Comparison of ENCODE assay signal across 15 mouse cellular contexts in the genomic region with DNA sequence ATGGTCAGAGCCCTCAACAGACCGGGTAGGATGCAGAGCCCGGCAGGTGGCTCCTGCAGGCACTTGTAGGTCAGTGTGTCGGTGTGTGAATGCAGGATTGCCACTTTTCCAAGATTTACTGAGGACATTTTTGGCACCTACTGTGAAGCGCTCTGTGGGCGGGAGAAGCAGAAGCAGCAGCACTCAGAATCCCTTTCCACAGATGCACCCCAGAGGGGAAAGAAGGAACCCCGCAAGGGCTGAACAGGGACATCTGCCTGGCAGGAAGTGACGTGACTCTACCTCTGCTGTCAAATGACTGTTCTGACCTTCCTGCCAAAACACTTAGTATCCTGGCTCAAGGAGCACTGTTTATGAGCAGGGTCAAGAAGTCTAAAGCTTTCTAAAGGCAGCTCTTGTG. TPM values are rescaled to one million over a fixed set of nuclear protein-coding genes. Genes with fewer than 3 reads are reported as not detected.
DNase-seq lines count a peak whose midpoint lies in the region; ATAC-seq lines count a peak whose summit lies in the region.
"Had no signal": no experiment of that assay in that cellular context is flagged by ENCODE, and none has a peak within 500 bp of the region (broad histone marks: within the 10 kb centered on the region; RNA-seq: fewer than 3 reads in every experiment).

No protein-coding gene starts in this region.

- no peaks in the 10 kb centered on the region for H3K4me1 ChIP-seq in heart, embryonic 11.5 days (ENCODE audit: control insufficient read depth, insufficient read depth, low read length)
- H3K4me1 ChIP-seq: embryonic facial prominence, embryonic 15.5 days; forebrain, embryonic 13.5 days; heart, embryonic 15.5 days; intestine, embryonic 15.5 days; midbrain, embryonic 13.5 days had no signal

- no peak overlapping the region for H3K9ac ChIP-seq in heart, embryonic 11.5 days (ENCODE audit: low read depth, low read length)
- H3K9ac ChIP-seq: embryonic facial prominence, embryonic 15.5 days; forebrain, embryonic 13.5 days; heart, embryonic 15.5 days; intestine, embryonic 15.5 days; lung, embryonic 14.5 days; midbrain, embryonic 13.5 days had no signal

- 0 out of 2 replicates have a peak, but pooled peaks have one; percentile 53 for ATAC-seq in erythroblast, adult 5-6 weeks (replicated peaks; ENCODE audit: low FRiP score, poor library complexity, severe bottlenecking)
- ATAC-seq in heart, embryonic 11.5 days (replicated peaks; ENCODE audit: insufficient number of reproducible peaks, low FRiP score, low TSS enrichment), result no peak
- no peak for ATAC-seq in granulocyte monocyte progenitor cell, adult 5-6 weeks (replicated peaks; ENCODE audit: poor library complexity, severe bottlenecking)
- ATAC-seq: forebrain, embryonic 13.5 days; intestine, embryonic 15.5 days had no signal

- H3K27ac ChIP-seq in heart, embryonic 11.5 days (ENCODE audit: low read depth, low read length), result no peak overlapping the region
- H3K27ac ChIP-seq: embryonic facial prominence, embryonic 15.5 days; forebrain, embryonic 13.5 days; heart, embryonic 15.5 days; intestine, embryonic 15.5 days; midbrain, embryonic 13.5 days had no signal

- H3K9me3 ChIP-seq in heart, embryonic 11.5 days (replicated peaks; ENCODE audit: control insufficient read depth, low read length), result no peaks in the 10 kb centered on the region
- H3K9me3 ChIP-seq: embryonic facial prominence, embryonic 15.5 days; forebrain, embryonic 13.5 days; G1E; heart, embryonic 15.5 days; intestine, embryonic 15.5 days; midbrain, embryonic 13.5 days had no signal

- H3K4me2 ChIP-seq in heart, embryonic 11.5 days, result no peak overlapping the region
- H3K4me2 ChIP-seq: embryonic facial prominence, embryonic 15.5 days; forebrain, embryonic 13.5 days; heart, embryonic 15.5 days; intestine, embryonic 15.5 days; lung, embryonic 14.5 days; midbrain, embryonic 13.5 days had no signal

- no peaks in the 10 kb centered on the region for H3K27me3 ChIP-seq in heart, embryonic 11.5 days (ENCODE audit: control insufficient read depth, insufficient read depth, low read length)
- H3K27me3 ChIP-seq: embryonic facial prominence, embryonic 15.5 days; forebrain, embryonic 13.5 days; heart, embryonic 15.5 days; intestine, embryonic 15.5 days; midbrain, embryonic 13.5 days had no signal

- DNase-seq in layer of hippocampus, adult 18-20 months (ENCODE audit: low spot score in 2 of 2), result peak; percentile 6 to 43
- no peak for DNase-seq in layer of hippocampus, postnatal 25 days (ENCODE audit: extremely low spot score in 1 of 2, low spot score in 1 of 2)
- DNase-seq in left cerebral cortex, adult 18-20 months (ENCODE audit: low spot score in 2 of 2), result peak; percentile 50 to 76
- DNase-seq in right cerebral cortex, postnatal 14 days, result peak; percentile 41
- DNase-seq in kidney, adult 8-10 months, result no peak

- H3K36me3 ChIP-seq in heart, embryonic 11.5 days (ENCODE audit: control insufficient read depth, insufficient read depth, low read length), result peaks cover 7% of the 10 kb centered on the region

- no peak overlapping the region for H3K4me3 ChIP-seq in heart, embryonic 11.5 days (ENCODE audit: low read depth, low read length)
- H3K4me3 ChIP-seq: embryonic facial prominence, embryonic 15.5 days; forebrain, embryonic 13.5 days; heart, embryonic 15.5 days; intestine, embryonic 15.5 days; midbrain, embryonic 13.5 days had no signal

- 91% methylated on average over 7 of the region's 7 CpGs for WGBS in heart, embryonic 11.5 days (ENCODE audit: insufficient replicate concordance)

RNA-seq across cellular contexts. Expression of a gene that starts 6.3 kb away (rescaled TPM):
- 100 to 1,000 TPM; 388 to 404 TPM for total RNA-seq in layer of hippocampus, adult 18-20 months (2021)
- 100 to 1,000 TPM; 367 to 401 TPM for total RNA-seq in layer of hippocampus, postnatal 25 days (2021)
- 42.7 and 48.3 TPM in 2 replicates for total RNA-seq in erythroblast, adult 5-6 weeks (2015; ENCODE audit: low replicate concordance)
- 109 and 222 TPM in 2 replicates for total RNA-seq in erythroblast, adult 5-6 weeks (2017; ENCODE audit: low replicate concordance)
- 100 to 1,000 TPM; 383 to 387 TPM for total RNA-seq in left cerebral cortex, adult 18-20 months (2021)
- 33.0 and 34.2 TPM in 2 replicates for polyA plus RNA-seq in heart, embryonic 11.5 days (2014; fragmentation: Nextera tagmentation; extraction: Ambion mirVana)
- total RNA-seq in granulocyte monocyte progenitor cell, adult 5-6 weeks (2014; fragmentation: Nextera tagmentation), result 49.0 and 84.5 TPM in 2 replicates
- total RNA-seq in granulocyte monocyte progenitor cell, adult 5-6 weeks (2017), result 18.2 and 21.0 TPM in 2 replicates

RNA-seq across cellular contexts. Expression of a gene that starts 17.5 kb away (rescaled TPM):
- total RNA-seq in layer of hippocampus, adult 18-20 months (2021), result 1 to 10 TPM; 5.9 to 6.4 TPM
- total RNA-seq in layer of hippocampus, postnatal 25 days (2021), result 1 to 10 TPM; 5.5 to 5.6 TPM
- total RNA-seq in erythroblast, adult 5-6 weeks (2015; ENCODE audit: low replicate concordance), result 20.8 and 28.6 TPM in 2 replicates
- 22.9 and 40.1 TPM in 2 replicates for total RNA-seq in erythroblast, adult 5-6 weeks (2017; ENCODE audit: low replicate concordance)
- total RNA-seq in left cerebral cortex, adult 18-20 months (2021), result 1 to 10 TPM; 4.9 to 5.2 TPM
- polyA plus RNA-seq in heart, embryonic 11.5 days (2014; fragmentation: Nextera tagmentation; extraction: Ambion mirVana), result 109 and 148 TPM in 2 replicates
- total RNA-seq in granulocyte monocyte progenitor cell, adult 5-6 weeks (2014; fragmentation: Nextera tagmentation), result 109 and 130 TPM in 2 replicates
- total RNA-seq in granulocyte monocyte progenitor cell, adult 5-6 weeks (2017), result 104 and 114 TPM in 2 replicates

RNA-seq across cellular contexts. Expression of a gene that starts 46.7 kb away (rescaled TPM):
- total RNA-seq in layer of hippocampus, adult 18-20 months (2021), result 10 to 100 TPM; 60.7 to 61.2 TPM
- total RNA-seq in layer of hippocampus, postnatal 25 days (2021), result 10 to 100 TPM; 54.8 to 61.5 TPM
- 15.0 and 18.3 TPM in 2 replicates for total RNA-seq in erythroblast, adult 5-6 weeks (2015; ENCODE audit: low replicate concordance)
- total RNA-seq in erythroblast, adult 5-6 weeks (2017; ENCODE audit: low replicate concordance), result 29.1 and 32.2 TPM in 2 replicates
- 10 to 100 TPM; 51.8 to 54.1 TPM for total RNA-seq in left cerebral cortex, adult 18-20 months (2021)
- 35.7 and 37.9 TPM in 2 replicates for polyA plus RNA-seq in heart, embryonic 11.5 days (2014; fragmentation: Nextera tagmentation; extraction: Ambion mirVana)
- 18.8 and 22.9 TPM in 2 replicates for total RNA-seq in granulocyte monocyte progenitor cell, adult 5-6 weeks (2014; fragmentation: Nextera tagmentation)
- 21.2 and 27.1 TPM in 2 replicates for total RNA-seq in granulocyte monocyte progenitor cell, adult 5-6 weeks (2017)

RNA-seq across cellular contexts. Expression of a gene that starts 48.1 kb away (rescaled TPM):
- total RNA-seq in layer of hippocampus, adult 18-20 months (2021), result 10 to 100 TPM; 75.4 to 78.6 TPM
- total RNA-seq in layer of hippocampus, postnatal 25 days (2021), result 10 to 100 TPM; 74.3 to 78.9 TPM
- 4.8 and 7.1 TPM in 2 replicates for total RNA-seq in erythroblast, adult 5-6 weeks (2015; ENCODE audit: low replicate concordance)
- 2.0 and 5.0 TPM in 2 replicates for total RNA-seq in erythroblast, adult 5-6 weeks (2017; ENCODE audit: low replicate concordance)
- total RNA-seq in left cerebral cortex, adult 18-20 months (2021), result 10 to 100 TPM; 69.0 to 72.9 TPM
- 85.6 and 92.1 TPM in 2 replicates for polyA plus RNA-seq in heart, embryonic 11.5 days (2014; fragmentation: Nextera tagmentation; extraction: Ambion mirVana)
- total RNA-seq in granulocyte monocyte progenitor cell, adult 5-6 weeks (2014; fragmentation: Nextera tagmentation), result 62.0 and 75.0 TPM in 2 replicates
- total RNA-seq in granulocyte monocyte progenitor cell, adult 5-6 weeks (2017), result 36.7 and 41.9 TPM in 2 replicates

RNA-seq across cellular contexts. Expression of a gene that starts 48.1 kb away (rescaled TPM):
- total RNA-seq in layer of hippocampus, adult 18-20 months (2021), result 10 to 100 TPM; 52.0 to 53.1 TPM
- 10 to 100 TPM; 54.0 to 69.1 TPM for total RNA-seq in layer of hippocampus, postnatal 25 days (2021)
- 7.1 and 8.6 TPM in 2 replicates for total RNA-seq in erythroblast, adult 5-6 weeks (2015; ENCODE audit: low replicate concordance)
- 10.9 and 12.4 TPM in 2 replicates for total RNA-seq in erythroblast, adult 5-6 weeks (2017; ENCODE audit: low replicate concordance)
- 10 to 100 TPM; 47.5 to 51.1 TPM for total RNA-seq in left cerebral cortex, adult 18-20 months (2021)
- polyA plus RNA-seq in heart, embryonic 11.5 days (2014; fragmentation: Nextera tagmentation; extraction: Ambion mirVana), result 15.3 and 19.3 TPM in 2 replicates
- 8.9 and 15.1 TPM in 2 replicates for total RNA-seq in granulocyte monocyte progenitor cell, adult 5-6 weeks (2014; fragmentation: Nextera tagmentation)
- total RNA-seq in granulocyte monocyte progenitor cell, adult 5-6 weeks (2017), result 12.5 and 14.9 TPM in 2 replicates

Comparison
In these comparisons a context has a peak if more than half of its experiments do, and no peak if none do; other contexts are left out.
1. DNase-seq: peak in layer of hippocampus, adult 18-20 months (2 of 2), left cerebral cortex, adult 18-20 months (2 of 2) and right cerebral cortex, postnatal 14 days (single experiment); none in layer of hippocampus, postnatal 25 days (0 of 2) and kidney, adult 8-10 months (0 of 2).